Mouse (Mus musculus): ENCODE data around the gene Tlr5. TPM values are rescaled to one million over a fixed set of nuclear protein-coding genes. Genes with fewer than 3 reads are reported as not detected.

Gene Tlr5
- polyA plus RNA-seq, 1 experiment: 1.6 TPM

DNA sequence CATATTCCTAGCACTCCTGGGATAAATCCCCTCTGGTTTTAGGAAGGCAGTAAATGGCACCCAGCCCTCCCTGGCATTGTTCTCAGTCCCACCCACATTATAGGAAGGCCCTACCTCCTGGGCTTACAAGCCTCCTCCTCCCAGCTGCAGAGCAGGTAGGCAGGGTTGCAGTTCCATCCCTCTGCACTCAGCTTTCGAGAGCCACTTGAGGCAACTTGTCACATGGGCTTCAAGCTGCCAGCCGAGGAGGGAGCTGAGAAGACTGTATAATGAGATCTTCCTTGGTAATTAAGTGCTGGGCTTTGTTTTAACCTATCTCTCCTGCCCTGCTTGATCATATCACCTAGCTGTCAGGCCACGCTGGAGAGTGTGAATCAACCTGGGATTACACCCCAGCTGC lies 1.4 kb upstream of the Tlr5 start:
- TF ChIP-seq POLR2A (IDR thresholded peaks at IDR 0.05; ENCODE audit: low read depth, low read length) (no peak), CTCF (IDR thresholded peaks at IDR 0.05; ENCODE audit: extremely low read depth, insufficient read depth, insufficient read length, insufficient replicate concordance) (no peak)
- H3K27me3 ChIP-seq (ENCODE audit: control insufficient read depth, insufficient read depth, low read length): no peaks in the 10 kb centered on the region
- H3K4me3 ChIP-seq (ENCODE audit: extremely low read depth, insufficient read depth, insufficient read length): no peak overlapping the region
- no peak for DNase-seq (ENCODE audit: low read depth in 1 of 2, low spot score in 2 of 2)
- H3K27ac ChIP-seq (ENCODE audit: insufficient read depth, low read length): no peak overlapping the region
- H3K36me3 ChIP-seq (ENCODE audit: control insufficient read depth, insufficient read depth, low read length): no peaks in the 10 kb centered on the region
- H3K4me1 ChIP-seq (ENCODE audit: control insufficient read depth, insufficient read depth, insufficient read length): peaks cover 5% of the 10 kb centered on the region; the same call in 1 of the 2 replicates
- WGBS: 22% methylated on average over 3 of the region's 3 CpGs

DNA sequence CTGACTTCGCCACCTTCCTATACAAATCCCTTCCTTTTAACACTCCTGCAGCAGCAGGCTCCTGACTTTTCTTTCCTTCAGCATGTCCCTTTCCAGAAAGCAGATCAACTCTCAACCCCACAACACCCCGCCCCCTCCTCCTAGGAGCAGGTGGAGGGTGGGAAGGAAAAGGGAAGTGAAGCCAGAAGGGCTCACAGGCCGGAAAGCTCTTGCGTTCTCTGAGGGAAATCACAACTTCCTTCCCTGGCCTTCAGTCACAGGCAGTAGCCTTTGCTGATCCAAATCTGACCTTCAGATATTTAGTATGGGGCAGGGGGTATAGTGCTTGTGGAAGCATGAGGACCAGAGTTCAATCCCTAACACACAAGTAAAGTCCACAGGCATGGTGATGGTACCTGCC lies 921 bp upstream of the Tlr5 start:
- Histone ChIP-seq H3K4me3 (ENCODE audit: extremely low read depth, insufficient read depth, insufficient read length) (no peak overlapping the region), H3K36me3 (ENCODE audit: control insufficient read depth, insufficient read depth, low read length) (no peaks in the 10 kb centered on the region), H3K27ac (ENCODE audit: insufficient read depth, low read length) (no peak overlapping the region), H3K4me1 (ENCODE audit: control insufficient read depth, insufficient read depth, insufficient read length) (peaks cover 5% of the 10 kb centered on the region; the same call in 1 of the 2 replicates), H3K27me3 (ENCODE audit: control insufficient read depth, insufficient read depth, low read length) (no peaks in the 10 kb centered on the region)
- no peak for DNase-seq (ENCODE audit: low read depth in 1 of 2, low spot score in 2 of 2)
- 22% methylated on average over 4 of the region's 4 CpGs for WGBS
- TF ChIP-seq POLR2A (IDR thresholded peaks at IDR 0.05; ENCODE audit: low read depth, low read length) (no peak), CTCF (IDR thresholded peaks at IDR 0.05; ENCODE audit: extremely low read depth, insufficient read depth, insufficient read length, insufficient replicate concordance) (no peak)

DNA sequence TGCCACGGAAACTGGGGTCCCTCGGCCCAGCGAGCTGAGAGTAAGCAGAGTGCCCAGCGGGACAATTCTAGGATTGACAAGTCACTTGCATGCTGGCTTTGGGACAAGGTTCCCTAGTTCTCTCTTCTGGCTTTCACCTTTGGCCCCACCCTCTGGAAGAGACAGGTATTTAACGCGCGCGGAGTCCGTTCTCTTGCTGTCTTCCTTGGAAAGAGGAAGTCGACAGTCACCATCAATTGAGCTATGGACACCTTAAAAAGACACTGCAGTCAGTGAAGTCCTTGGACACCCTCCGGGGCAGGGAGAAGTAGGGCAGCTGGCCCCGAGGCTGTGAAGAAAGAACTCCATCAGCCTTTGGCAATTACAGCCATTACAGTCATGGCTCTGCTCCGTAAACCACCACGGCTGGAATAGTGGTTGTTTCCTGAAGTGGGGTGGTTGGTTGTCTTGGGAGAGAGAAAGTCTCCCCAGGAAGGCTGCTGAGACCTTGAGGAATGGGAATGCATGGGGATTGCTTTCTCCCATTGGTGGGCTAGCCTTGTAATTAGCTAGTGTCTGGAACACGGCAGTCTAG lies 546 bp downstream of the Tlr5 start:
- 21% methylated on average over 15 of the region's 15 CpGs for WGBS
- H3K27me3 ChIP-seq (ENCODE audit: control insufficient read depth, insufficient read depth, low read length): no peaks in the 10 kb centered on the region
- H3K27ac ChIP-seq (ENCODE audit: insufficient read depth, low read length): no peak overlapping the region
- H3K36me3 ChIP-seq (ENCODE audit: control insufficient read depth, insufficient read depth, low read length): no peaks in the 10 kb centered on the region
- no peak for DNase-seq (ENCODE audit: low read depth in 1 of 2, low spot score in 2 of 2)
- no peak for TF ChIP-seq CTCF (IDR thresholded peaks at IDR 0.05; ENCODE audit: extremely low read depth, insufficient read depth, insufficient read length, insufficient replicate concordance)
- TF ChIP-seq POLR2A (IDR thresholded peaks at IDR 0.05; ENCODE audit: low read depth, low read length): no peak
- peaks cover 5% of the 10 kb centered on the region; the same call in 1 of the 2 replicates for H3K4me1 ChIP-seq (ENCODE audit: control insufficient read depth, insufficient read depth, insufficient read length)
- H3K4me3 ChIP-seq (ENCODE audit: extremely low read depth, insufficient read depth, insufficient read length): peak overlapping the region; percentile 50; the same call in 1 of the 2 replicates

GRCm38 (mm10) chr1:182956186-182956960 lies 1.8 kb downstream of the Tlr5 start:
- Histone ChIP-seq H3K27me3 (ENCODE audit: control insufficient read depth, insufficient read depth, low read length) (no peaks in the 10 kb centered on the region), H3K4me1 (ENCODE audit: control insufficient read depth, insufficient read depth, insufficient read length) (peaks cover 5% of the 10 kb centered on the region; the same call in 1 of the 2 replicates), H3K27ac (ENCODE audit: insufficient read depth, low read length) (no peak overlapping the region), H3K36me3 (ENCODE audit: control insufficient read depth, insufficient read depth, low read length) (no peaks in the 10 kb centered on the region), H3K4me3 (ENCODE audit: extremely low read depth, insufficient read depth, insufficient read length) (no peak overlapping the region)
- WGBS: 85% methylated on average over 12 of the region's 12 CpGs
- TF ChIP-seq CTCF (IDR thresholded peaks at IDR 0.05; ENCODE audit: extremely low read depth, insufficient read depth, insufficient read length, insufficient replicate concordance) (no peak), POLR2A (IDR thresholded peaks at IDR 0.05; ENCODE audit: low read depth, low read length) (no peak)
- DNase-seq (ENCODE audit: low read depth in 1 of 2, low spot score in 2 of 2): no peak

- no peaks in the 10 kb centered on the region for H3K27me3 ChIP-seq (ENCODE audit: control insufficient read depth, insufficient read depth, low read length)
- no peaks in the 10 kb centered on the region for H3K36me3 ChIP-seq (ENCODE audit: control insufficient read depth, insufficient read depth, low read length)
- no peak overlapping the region for H3K4me3 ChIP-seq (ENCODE audit: extremely low read depth, insufficient read depth, insufficient read length)
- TF ChIP-seq POLR2A (IDR thresholded peaks at IDR 0.05; ENCODE audit: low read depth, low read length): no peak
- no peak for TF ChIP-seq CTCF (IDR thresholded peaks at IDR 0.05; ENCODE audit: extremely low read depth, insufficient read depth, insufficient read length, insufficient replicate concordance)
- DNase-seq (ENCODE audit: low read depth in 1 of 2, low spot score in 2 of 2): no peak
- H3K4me1 ChIP-seq (ENCODE audit: control insufficient read depth, insufficient read depth, insufficient read length): peaks cover 5% of the 10 kb centered on the region; the same call in 1 of the 2 replicates
- 89% methylated on average over 16 of the region's 16 CpGs for WGBS
- H3K27ac ChIP-seq (ENCODE audit: insufficient read depth, low read length): no peak overlapping the region
Measured at GRCm38 (mm10) chr1:182957001-182957757, 2.6 kb downstream of the Tlr5 start.

- TF ChIP-seq CTCF (IDR thresholded peaks at IDR 0.05; ENCODE audit: extremely low read depth, insufficient read depth, insufficient read length, insufficient replicate concordance) (no peak), POLR2A (IDR thresholded peaks at IDR 0.05; ENCODE audit: low read depth, low read length) (no peak)
- WGBS: 90% methylated on average over 13 of the region's 13 CpGs
- H3K4me1 ChIP-seq (ENCODE audit: control insufficient read depth, insufficient read depth, insufficient read length): peaks cover 5% of the 10 kb centered on the region; the same call in 1 of the 2 replicates
- no peak overlapping the region for H3K27ac ChIP-seq (ENCODE audit: insufficient read depth, low read length)
- H3K4me3 ChIP-seq (ENCODE audit: extremely low read depth, insufficient read depth, insufficient read length): no peak overlapping the region
- H3K36me3 ChIP-seq (ENCODE audit: control insufficient read depth, insufficient read depth, low read length): no peaks in the 10 kb centered on the region
- H3K27me3 ChIP-seq (ENCODE audit: control insufficient read depth, insufficient read depth, low read length): no peaks in the 10 kb centered on the region
- DNase-seq (ENCODE audit: low read depth in 1 of 2, low spot score in 2 of 2): no peak
Measured at GRCm38 (mm10) chr1:182957826-182958544, 3.4 kb downstream of the Tlr5 start.
